Mouse (Mus musculus) thymus, adult 2 months (tissue): ENCODE data around the gene Plekhm1.

Source experiments
- CTCF ChIP-seq: fragments of 200-500 bp; IDR thresholded peaks from 2 replicates; pipeline ENCODE4 v1.5.1; 2012; ENCODE audit warnings: mild to moderate bottlenecking, control low read depth, low read length, moderate library complexity, borderline replicate concordance; ENCODE audit not compliant: control insufficient read depth, poor library complexity, insufficient read depth; ENCODE audit errors: extremely low read depth
- POLR2A ChIP-seq: fragments of 200-500 bp; IDR thresholded peaks from 2 replicates; pipeline ENCODE4 v1.6.1; 2012; ENCODE audit warnings: mild to moderate bottlenecking, low read length, control low read depth, moderate library complexity; ENCODE audit not compliant: control insufficient read depth, poor library complexity, insufficient read depth; ENCODE audit errors: extremely low read depth

DNA sequence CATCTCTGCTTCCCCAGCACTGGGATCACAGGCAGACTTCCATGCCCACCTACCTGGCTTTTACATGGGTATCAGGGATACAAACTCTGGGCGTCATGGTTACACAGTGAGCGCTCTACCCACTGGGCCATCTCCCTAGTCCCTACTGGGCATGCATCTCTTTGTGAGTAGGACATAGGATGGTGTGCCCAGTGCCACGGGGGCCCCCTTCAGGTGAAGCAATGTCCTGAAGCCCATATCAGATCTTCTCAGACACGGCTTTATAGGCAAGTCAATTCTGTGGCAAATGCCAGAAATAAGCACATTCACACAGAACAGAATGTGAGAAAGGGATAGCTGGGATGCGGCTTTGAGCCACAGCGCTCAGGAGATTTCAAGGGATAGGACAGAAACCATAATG is 69.4 kb downstream of the Plekhm1 start:
- TF ChIP-seq CTCF: no peak
- no peak for TF ChIP-seq POLR2A
